Mouse (Mus musculus) hindbrain, embryonic 11.5 days (tissue): ENCODE measurements at regions not wholly inside any gene's neighbourhood (a gene's known extent, or its start where the extent isn't known, plus 50 kb on each side); places are given as distances from the start of the nearest gene placed in this dataset.

Source experiments
- ATAC-seq: fragments of 200-750 bp; cut with Nextera tagmentation; 2 replicates; pipeline ENCODE4 v1.8.0; 2017; ENCODE audit warnings: mild to moderate bottlenecking, moderate TSS enrichment, moderate library complexity; ENCODE audit not compliant: low FRiP score
- DNase-seq: peaks from one replicate; pipeline ENCODE4 v3.0.0-alpha.2; 2015; ENCODE audit warnings: low spot score
- H3K27ac ChIP-seq: fragments of 300-500 bp; sonication (generic); 2 replicates; pipeline ENCODE4 v1.5.1; 2014; ENCODE audit warnings: mild to moderate bottlenecking, low read depth, low read length
- H3K27me3 ChIP-seq: fragments of 300-500 bp; sonication (generic); 2 replicates; pipeline ENCODE4 v1.6.1; 2014; ENCODE audit warnings: mild to moderate bottlenecking, low read length, moderate library complexity, mixed read lengths; ENCODE audit not compliant: control insufficient read depth, insufficient read depth
- H3K36me3 ChIP-seq: fragments of 300-500 bp; sonication (generic); 2 replicates; pipeline ENCODE4 v1.6.1; 2014; ENCODE audit warnings: mild to moderate bottlenecking, low read length, moderate library complexity, mixed read lengths; ENCODE audit not compliant: control insufficient read depth, insufficient read depth
- H3K4me1 ChIP-seq: fragments of 300-500 bp; sonication (generic); replicated peaks from 2 replicates; pipeline ENCODE4 v1.6.1; 2014; ENCODE audit warnings: low read length, mixed read lengths; ENCODE audit not compliant: control insufficient read depth, insufficient read depth
- H3K4me2 ChIP-seq: fragments of 300-500 bp; sonication (generic); replicated peaks from 2 replicates; pipeline ENCODE4 v1.6.1; 2014; ENCODE audit warnings: mild to moderate bottlenecking, low read depth, low read length
- H3K4me3 ChIP-seq: fragments of 300-500 bp; sonication (generic); 2 replicates; pipeline ENCODE4 v1.5.1; 2014; ENCODE audit warnings: low read depth, low read length
- H3K9ac ChIP-seq: fragments of 300-500 bp; sonication (generic); 2 replicates; pipeline ENCODE4 v1.6.1; 2014; ENCODE audit warnings: low read depth, low read length
- H3K9me3 ChIP-seq: fragments of 300-500 bp; sonication (generic); 2 replicates; pipeline ENCODE4 v1.6.1; 2016; ENCODE audit warnings: low read length; ENCODE audit not compliant: control insufficient read depth
- WGBS: fragments of 180-500 bp; shearing (Covaris S2); extraction: QIAGEN DNeasy Blood & Tissue Kit; methylation state at CpG from one replicate; pipeline ENCODE4 v1.1.7; 2014; 5-methylcytosine and 5-hydroxymethylcytosine counted together

DNA sequence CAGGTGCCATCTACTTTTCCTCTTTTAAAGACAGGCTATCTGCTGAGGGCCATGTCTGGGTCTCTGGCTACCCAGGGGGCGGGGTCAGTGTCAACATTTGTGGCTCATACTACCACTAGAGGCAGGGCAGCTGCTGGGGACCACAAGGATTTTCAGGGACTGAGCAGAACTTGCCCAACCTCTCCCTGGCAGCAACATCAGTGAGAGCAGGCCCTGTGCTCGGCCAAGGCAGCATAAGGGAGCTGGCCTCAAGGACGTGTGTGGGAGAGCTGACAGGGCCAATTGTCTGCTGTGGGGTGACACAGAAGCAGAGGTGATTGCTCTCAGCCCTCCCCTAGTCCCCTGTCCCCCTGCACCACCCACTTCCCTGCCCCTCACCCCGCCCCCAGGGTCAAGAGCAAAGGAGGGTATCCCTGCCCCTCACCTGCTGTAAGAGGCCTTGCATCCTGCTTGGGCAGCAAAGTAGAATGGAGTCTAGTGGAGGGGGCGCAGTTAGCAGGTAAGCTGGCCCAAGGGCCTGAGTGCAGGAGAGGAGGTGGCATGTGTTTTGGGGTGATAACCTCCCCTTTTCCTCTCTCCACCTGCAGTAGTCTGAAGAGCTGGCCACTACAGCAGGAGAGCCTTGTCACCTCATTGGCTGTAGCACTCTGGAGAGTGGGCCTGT is 51.7 kb upstream of the Slc35f5 start:
- no peaks in the 10 kb centered on the region for H3K4me1 ChIP-seq
- ATAC-seq: peak; percentile 51

More for the DNA sequence above, 51.7 kb upstream of the Slc35f5 start:
- no peaks in the 10 kb centered on the region for H3K9me3 ChIP-seq
- H3K4me3 ChIP-seq: no peak overlapping the region
- no peak for DNase-seq
- no peaks in the 10 kb centered on the region for H3K36me3 ChIP-seq
- H3K4me2 ChIP-seq: no peak overlapping the region
- no peak overlapping the region for H3K27ac ChIP-seq
- H3K9ac ChIP-seq: no peak overlapping the region
- H3K27me3 ChIP-seq: no peaks in the 10 kb centered on the region
- WGBS: 79% methylated on average over 5 of the region's 5 CpGs
